Mouse (Mus musculus): ENCODE data around the gene Adra1b.

The Adra1b gene

DNA sequence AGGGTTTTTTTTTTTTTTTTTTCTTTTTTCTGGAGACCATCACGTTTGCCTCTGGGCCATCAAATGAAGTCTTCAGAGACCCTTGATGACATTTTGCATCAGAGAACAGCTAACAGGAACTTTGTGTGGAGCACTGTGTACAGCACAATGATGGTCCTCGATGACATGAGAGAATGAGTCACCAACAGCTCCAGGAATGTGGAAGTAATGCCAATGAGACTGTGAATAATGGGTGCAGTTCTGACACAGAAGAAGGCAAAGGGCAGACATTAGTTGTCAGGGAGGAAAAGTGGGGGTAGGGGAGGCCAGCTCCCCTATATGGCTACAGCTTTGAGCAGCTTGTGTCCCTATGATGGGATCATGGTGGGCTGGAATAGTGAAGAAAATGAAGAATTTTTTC is 5.7 kb downstream of the Adra1b start:
- DNase-seq (ENCODE audit: low read depth, low spot score): no peak

DNA sequence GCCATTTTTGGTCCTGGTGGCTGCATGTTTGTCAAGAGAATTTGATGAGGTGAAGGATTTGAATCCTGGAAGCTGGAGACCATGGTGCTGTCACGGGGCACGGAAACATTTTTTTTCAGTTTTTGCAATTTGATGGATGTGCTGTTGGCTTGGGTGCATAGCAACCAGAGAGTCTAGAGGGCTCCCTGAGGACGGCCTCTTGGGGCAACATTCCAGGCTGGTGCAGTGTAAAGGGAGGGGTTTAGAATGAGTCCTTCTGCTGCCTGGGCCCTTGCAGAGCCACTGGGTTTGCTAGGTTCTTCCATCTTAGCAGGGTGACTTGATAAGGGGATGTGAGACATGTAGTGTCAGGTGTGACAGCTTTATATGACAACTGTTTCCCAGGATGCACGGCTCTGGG is 8.5 kb downstream of the Adra1b start:
- DNase-seq (ENCODE audit: low read depth, low spot score): no peak

DNA sequence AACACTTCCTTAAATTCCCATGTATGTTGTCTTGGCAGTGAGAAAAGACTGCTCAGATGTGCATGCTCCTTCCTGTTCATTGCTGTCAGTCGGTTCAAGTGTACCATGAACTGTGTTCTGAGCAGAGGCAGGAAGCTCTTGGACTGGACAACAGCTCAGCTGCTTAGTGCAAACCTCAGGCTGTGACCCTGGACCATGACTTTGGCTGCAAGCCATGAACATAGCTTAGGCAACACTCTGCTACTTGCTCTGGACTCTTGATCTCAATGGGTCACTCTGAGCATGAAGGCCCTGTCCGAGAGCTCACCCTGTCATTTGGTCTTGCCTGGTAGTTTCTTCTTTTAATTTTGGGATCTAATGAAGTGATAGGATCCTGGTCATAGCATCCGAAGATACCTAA is 9.6 kb downstream of the Adra1b start:
- no peak for DNase-seq (ENCODE audit: low read depth, low spot score)

DNA sequence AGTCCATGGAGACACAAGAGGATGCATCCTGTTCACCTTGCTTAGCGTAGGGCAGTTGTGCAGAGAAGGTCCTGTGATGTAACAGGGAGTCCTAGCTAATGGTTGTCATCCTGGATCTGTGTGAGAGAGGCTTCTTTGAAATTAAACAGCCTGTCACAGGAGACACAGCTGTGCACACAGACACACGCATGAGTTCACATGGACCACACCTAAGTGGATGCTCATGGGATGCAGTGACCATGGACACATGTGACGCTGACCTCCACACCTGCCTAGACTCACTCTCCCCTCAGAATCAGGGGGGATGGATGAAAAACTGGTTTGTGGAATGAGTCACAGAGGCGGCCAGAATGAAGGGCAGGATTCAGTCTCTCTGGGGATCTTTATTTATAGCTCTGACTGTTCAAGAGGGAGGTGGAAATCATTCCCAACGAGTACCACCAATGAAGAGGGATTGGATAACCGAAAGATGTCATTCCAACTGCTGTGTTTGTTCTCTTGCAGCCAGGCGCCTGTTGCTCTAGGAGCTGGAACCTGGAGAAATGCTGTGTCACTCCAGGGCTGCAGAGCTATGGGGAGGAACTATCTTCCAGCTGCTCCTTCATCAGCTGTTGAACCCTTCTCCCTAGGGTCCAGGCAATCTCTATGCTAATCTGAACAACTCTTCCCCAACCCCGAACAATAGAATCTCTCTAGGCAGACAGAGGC is 11.6 kb downstream of the Adra1b start:
- no peak for DNase-seq (ENCODE audit: low read depth, low spot score)

DNA sequence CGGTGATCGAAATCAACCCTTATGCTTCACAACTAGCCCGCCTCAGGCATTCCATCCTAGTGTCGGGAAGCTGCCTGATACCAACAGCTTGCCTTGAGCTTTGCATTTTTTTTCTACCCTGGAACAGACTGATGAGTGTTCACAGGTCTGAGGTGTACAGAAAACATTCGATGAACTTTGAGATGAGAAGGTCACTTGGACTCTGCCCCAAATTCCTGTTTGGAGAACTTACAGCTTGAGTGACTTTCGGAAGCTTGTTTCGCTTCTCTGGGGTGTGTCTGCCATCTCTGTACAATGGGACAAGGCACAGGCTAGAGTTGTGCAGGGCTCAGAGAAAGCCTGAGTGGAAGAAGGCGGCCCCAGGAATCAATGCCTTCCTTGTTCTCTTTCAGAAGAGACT is 12.3 kb downstream of the Adra1b start:
- no peak for DNase-seq (ENCODE audit: low read depth, low spot score)

DNA sequence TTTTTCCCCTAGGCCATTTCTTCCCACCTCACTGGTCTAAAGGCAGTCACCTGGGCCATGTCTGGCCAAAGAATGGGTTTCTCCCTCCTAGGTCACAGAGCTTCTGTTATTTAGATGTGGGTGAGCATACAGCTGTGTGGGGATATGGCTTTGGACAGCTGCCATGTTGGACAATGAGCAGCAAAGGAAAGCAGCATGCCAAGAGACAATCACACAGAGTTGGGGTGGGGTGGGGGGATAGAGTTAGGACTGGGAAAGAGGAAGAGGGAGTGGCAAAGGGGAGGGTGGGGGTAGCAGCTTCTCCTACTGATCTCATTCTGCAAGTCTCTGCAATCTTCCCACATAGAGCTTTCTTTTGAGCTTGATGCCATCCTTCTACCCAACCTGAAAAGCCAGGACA is 13.4 kb downstream of the Adra1b start:
- no peak for DNase-seq (ENCODE audit: low read depth, low spot score)

DNA sequence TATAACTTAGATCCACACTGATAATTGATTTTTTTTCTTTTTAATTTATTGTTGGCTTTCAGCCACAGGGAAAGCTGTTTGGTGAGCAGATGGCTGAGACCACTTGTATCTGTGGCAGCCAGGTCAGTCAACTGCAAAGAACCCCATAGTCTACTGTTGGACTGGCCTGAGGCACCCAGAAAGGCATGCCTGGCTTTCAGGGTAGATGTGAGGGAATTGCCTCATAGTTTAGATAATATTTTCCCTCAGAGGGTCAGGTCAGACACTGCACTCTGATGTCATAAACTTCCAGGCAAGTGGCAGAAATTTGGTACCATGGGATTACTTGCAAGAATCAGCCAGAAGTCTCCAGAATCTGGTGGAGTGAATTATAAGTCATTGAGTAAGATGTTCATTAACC is 16.5 kb downstream of the Adra1b start:
- no peak for DNase-seq (ENCODE audit: low read depth, low spot score)

DNA sequence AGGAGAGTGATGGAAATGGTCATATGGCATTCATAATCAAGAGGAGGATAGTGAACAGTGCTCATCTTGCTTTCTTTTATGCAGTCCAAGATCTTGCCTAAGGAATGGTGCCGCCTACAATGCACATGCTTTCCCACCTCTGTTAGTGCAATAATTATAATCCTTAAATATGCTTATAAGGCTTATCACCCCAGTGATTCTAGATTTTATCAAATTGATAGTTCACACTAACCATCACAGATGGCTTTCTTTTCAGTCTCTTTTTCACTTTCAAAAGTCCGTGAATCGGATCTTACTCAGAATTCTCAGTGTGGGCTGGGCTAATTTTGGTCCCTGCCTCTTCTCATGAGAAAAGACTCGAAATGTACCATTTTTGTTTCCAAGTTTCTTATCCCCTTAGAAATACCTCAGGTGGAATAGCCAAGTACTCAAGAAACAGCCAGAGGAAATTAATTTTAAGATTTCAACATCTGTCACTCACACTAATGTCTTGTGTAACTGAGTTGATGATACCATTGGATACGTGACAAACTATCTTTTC is 17.3 kb downstream of the Adra1b start:
- DNase-seq (ENCODE audit: low read depth, low spot score): peak; percentile 68

DNA sequence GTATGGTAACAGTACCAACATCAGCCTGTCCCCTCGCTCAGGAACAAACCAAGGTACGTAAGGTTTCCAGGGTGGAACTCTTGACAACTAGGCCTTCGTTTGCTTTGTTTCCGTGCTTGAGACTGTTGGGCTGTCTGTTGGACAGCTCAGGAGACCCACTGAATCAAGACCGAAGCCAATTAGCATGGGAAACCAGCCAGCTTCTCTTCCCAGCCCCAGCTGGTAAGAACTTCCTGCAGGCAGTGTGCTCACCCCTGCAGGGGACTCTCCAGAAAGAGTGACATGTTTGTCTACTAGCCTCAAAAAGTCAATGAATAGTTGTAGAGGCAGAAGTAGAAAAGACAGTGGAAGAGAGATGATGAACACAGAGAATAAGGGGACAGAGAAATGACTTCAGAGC is 23.8 kb downstream of the Adra1b start:
- DNase-seq (ENCODE audit: low read depth, low spot score): no peak

DNA sequence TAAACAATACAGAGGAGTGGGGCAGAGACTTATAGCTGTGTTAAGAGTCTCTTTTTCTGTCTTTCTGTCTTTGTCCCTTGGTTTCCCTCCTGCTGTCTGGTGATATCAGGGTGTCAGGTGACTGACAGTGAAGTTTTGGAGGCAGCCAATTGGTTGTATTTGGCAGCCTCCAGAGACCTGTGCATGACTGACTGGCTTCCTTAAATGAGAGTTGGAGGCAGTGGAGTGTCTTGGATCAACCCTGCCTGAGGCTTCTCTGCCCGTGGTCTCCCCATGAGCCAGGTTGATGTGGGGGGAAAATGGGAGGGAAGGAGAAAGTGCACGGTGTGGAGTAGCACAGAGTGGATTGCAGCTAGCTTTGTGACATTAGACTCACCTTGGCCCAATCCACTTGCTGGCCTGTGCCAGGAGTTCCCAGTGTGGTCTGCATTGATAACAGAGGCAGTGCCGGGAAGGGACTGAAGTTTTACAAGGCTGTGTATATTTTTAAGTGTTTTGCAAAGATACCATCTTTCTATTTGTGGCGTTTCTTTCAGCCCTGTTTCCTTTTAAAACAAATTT is 33.2 kb downstream of the Adra1b start:
- no peak for DNase-seq (ENCODE audit: low read depth, low spot score)

DNA sequence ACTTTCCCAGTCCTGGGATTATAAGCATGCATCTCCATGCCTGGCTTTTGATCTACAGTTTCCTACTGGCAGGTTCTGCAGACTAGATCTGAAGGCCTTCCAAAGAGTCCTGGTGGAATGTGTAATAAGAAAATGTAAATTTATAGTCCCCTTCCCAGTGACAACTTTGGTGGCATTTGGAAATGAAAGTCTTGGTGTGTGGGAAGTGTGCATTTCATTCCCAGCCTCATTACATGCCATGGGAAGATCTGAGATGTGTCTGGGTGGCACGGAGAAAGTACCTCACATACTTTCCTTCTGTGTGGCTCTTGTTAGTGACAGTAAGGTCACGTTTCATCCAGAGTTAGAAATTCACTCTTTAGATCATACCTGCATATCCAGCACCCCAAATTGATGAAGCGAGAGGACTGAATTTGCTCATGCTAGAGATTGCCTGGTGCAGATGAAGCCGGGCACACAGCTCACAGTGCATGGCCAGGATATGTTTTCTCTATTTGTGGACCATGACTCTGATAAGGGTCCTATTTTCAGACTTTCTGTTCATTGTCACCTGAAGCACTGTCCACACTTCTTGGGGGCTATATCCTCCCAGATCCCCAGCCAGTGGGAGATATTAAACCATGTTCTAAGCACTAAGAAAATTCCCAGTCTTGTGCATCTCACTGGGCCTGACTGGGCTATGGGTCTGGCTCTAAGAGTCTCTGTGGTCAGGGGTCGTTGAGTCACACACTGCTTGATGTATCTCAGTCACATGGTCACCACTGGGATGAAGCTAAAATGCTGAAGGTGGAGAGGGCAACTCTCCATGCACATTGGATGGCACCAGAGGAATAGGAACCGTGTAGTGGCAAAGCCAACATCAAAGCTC is 35.5 kb downstream of the Adra1b start:
- peak; percentile 22 for DNase-seq (ENCODE audit: low read depth, low spot score)

DNA sequence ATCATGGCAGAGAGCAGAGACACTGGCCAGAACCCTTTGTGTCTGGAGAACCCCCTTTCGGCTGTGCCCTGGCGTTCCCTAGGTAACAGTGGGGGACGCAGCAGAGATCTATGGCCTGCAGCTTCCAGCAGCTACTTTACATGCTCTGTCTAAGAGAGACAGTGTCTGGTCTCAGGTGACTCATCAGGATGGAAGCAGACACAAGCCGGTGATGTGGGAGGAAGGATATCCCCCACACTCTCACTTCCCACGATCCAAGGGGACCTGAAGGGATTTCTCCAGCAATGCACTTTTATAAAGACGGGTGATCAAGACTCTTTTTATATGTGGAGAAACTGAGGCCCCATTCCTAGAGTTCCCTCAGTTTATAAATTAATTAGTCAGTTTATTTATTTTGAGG is 48.0 kb downstream of the Adra1b start:
- DNase-seq (ENCODE audit: low read depth, low spot score): no peak

DNA sequence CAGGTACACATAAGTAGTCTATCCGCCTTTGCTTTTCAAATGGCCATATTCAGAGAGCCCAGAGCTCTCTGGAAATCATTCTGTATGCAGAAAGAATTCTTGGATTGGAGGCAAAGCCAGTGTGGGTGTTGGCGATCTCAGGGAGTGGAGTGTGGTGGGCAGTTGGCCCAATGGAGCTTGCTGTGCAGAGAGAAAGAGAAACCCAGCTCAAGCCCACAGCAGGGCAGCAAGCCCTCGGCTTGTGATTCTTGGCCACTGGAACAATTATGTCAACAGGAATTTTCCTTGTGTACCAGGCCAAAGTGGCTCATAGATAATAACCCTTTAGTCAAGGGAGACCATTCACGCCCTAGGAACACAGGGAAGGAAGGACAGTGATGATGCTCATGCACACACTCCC is 53.0 kb downstream of the Adra1b start:
- no peak for DNase-seq (ENCODE audit: low read depth, low spot score)

DNA sequence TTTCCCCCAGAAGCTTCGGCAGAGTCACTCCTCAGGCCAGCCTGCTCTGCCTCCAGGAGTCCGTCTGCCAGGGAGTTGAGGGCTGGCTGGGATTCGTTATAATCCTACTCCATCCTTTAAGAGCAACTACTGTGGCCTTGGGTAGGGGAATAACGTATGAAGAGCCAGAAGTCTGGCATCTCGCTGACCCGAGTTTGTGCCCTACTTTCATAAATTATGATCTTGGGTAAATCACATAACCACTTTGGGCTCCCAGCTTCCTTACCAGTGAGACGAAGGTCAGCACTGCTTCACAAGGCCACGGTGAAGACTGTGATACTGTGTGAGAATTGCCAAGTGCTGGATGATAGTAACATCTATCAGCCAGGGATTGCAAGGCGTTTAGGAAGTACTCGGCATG is 59.4 kb downstream of the Adra1b start:
- no peak for DNase-seq (ENCODE audit: low read depth, low spot score)

DNA sequence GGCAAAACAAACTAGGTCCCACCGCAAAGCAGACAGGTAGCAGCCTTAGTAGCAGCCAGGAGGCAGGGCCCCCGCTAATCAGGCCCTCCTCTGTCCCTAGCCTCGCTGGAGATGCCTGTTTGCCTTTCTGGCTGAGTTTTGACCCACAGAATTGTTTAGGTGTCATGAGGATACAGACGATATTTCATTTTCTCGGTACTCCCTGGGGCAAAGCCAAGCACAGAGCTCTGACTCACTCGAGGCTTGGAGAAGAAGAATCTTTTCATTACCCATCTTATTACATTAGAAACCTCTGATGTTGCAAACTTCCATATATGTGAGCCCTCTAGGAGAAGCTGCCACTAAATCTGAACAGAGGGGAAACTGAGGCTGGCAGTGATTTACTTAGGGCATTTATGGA is 60.5 kb downstream of the Adra1b start:
- no peak for DNase-seq (ENCODE audit: low read depth, low spot score)

DNA sequence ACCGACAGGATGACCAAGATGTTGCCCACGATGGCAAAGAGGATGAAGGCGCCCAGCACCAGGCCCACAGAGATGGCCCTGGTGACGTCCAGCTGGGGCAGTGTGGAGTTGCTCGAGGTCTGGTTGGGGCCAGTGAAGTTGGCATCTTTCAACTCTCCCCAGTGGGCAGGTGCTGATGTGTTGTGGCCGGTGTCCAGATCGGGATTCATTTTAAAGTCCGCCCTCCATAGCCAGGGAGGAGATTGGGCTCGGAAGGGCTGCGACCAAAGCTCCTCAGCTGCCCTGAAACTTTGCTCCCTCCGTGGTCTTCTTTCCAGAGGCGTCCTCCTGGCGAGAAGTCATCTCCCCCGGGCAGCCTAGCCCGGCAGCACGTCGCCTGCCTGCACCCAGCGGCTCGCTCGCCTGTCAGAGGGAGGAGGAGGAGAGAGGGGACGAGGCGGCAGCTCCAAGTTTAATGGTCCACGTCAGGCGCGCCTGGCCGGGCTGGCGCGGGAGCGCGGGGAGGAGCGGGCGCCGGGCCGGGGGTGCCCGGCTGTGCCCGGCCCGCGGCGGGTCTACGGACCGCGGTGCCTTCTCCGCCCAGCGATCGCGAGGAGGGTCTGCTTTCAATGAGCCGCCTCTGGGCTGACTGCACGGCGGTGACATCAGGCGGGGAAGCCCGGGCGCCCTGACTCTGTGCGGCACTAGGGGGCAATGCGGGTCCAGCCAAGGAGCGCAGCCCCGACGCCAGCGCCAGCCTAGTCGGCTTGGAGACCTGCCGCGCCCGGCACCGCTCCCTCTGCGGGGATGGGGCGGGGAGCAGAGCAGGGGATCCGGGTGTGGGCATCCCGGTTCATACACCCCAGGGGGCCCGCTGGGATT is 64.9 kb downstream of the Adra1b start:
- DNase-seq (ENCODE audit: low read depth, low spot score): no peak

DNA sequence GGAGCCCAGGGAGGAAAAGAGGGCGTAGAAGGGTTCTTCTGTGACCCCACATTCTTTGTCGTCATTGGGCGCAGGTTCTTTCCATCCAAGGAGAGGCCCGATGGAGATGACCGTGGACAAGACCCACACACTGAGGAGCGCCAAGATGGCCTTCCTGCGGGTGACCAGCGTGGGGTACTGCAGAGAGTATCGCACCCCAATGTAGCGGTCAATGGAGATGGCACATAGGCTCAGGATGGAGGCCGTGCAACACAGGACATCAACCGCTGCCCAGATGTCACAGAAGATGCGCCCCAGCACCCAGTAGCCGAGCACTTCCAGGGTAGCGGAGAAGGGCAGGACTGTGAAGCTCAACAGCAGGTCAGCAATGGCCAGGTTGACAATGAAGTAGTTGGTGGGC is 65.6 kb downstream of the Adra1b start:
- DNase-seq (ENCODE audit: low read depth, low spot score): no peak

DNA sequence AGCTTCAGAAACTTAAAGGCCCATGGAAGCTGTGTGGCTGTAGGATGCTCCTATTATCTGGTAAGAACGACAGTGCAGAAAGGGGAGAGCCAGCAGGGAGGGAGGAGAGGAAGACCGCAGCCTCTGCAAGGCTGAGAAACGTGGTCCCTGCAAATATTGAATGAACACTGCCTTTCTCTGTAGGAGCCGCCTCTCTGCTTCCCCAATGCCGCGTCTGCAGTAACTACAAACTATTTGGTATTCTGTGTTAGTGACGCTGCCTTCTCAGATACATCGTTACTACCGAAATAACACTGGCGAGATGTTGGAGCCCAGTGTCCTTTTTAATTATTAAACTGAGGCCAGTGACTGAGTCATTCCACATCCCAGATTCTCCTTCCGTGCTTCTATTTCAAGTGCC is 66.5 kb downstream of the Adra1b start:
- peak; percentile 33 for DNase-seq (ENCODE audit: low read depth, low spot score)

DNA sequence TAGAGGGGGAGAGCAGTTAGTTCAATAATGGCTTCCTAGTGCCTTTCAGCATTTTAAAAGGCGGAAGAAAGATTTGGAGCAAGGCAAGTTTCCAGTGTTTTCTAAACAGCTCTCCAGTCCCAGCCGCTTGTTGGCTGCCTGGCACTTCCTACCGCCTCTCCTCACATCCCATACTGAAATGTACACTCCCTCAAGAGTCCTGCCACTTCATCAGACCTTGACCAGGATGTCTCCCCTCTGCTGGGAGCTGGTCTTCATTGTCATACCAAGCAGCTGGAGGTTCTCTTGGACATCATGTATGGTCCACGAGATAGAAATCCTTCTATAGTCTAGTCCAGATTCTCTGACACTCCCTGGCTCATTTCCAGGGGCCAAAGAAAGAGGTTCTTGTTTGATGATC is 69.5 kb downstream of the Adra1b start:
- DNase-seq (ENCODE audit: low read depth, low spot score): no peak

DNA sequence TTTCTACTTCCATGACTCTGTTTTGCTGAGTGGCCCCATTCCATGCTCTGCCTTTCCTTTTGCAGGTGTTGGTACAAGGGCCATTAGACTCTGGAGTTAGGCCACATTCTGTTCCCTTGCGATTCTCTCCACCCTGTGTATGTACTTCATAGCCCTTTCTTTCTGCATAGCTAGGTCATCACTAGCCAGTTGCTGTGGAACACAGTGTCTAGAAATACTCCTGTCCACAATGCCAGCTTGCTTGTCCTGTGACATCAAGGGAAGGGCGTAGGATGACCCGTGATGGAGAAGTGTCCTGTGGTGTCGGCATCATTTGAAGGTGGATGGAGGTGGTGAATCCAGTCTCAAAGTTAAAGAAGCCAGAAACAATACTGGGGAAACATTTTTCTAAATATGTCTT is 74.2 kb downstream of the Adra1b start:
- DNase-seq (ENCODE audit: low read depth, low spot score): no peak

DNA sequence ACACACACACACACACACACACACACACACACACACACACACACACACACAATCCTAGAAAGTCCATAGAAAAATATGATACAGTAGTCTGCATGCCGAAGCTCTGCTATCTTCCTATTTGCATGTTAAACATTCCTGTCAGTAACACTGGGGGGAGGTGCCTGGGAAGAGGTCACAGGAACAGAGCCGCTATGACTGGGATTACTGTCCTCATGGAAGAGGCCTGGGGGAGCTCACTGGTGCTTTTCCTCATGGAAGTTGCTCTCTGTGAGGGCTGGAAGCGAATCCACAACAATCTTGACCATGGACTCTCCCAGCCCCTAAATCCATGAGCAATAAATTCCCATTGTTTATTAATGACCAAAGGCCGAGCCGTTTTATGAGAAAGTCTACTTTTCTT is 77.7 kb downstream of the Adra1b start:
- no peak for DNase-seq (ENCODE audit: low read depth, low spot score)
